Mouse (Mus musculus): ENCODE measurements around the gene Clec18a. TPM values are rescaled to one million over a fixed set of nuclear protein-coding genes. Genes with fewer than 3 reads are reported as not detected.
A peak's percentile ranks its signal among the peaks of the same experiment; 100 is the strongest.

Clec18a gene
- polyA plus RNA-seq, 1 experiment from 2014 or later, result 2.2 TPM

- no peak for ATAC-seq (ENCODE audit: low FRiP score, low read depth)
- H3K36me3 ChIP-seq, result peaks cover 67% of the 10 kb centered on the region
- H3K4me1 ChIP-seq, result peaks cover 12% of the 10 kb centered on the region
- no peaks in the 10 kb centered on the region for H3K27me3 ChIP-seq (replicated peaks)
- no peak overlapping the region for H3K4me2 ChIP-seq (replicated peaks)
- H3K9me3 ChIP-seq, result no peaks in the 10 kb centered on the region
- H3K9ac ChIP-seq, result no peak overlapping the region
- H3K27ac ChIP-seq, result no peak overlapping the region
- WGBS, result 96% methylated on average over 12 of the region's 12 CpGs
- H3K4me3 ChIP-seq, result no peak overlapping the region
Observed at GRCm38 (mm10) chr8:111053827-111054518, 38.3 kb downstream of the Clec18a start.

GRCm38 (mm10) chr8:111049106-111049505 lies 43.1 kb downstream of the Clec18a start:
- H3K27ac ChIP-seq, result no peak overlapping the region
- H3K36me3 ChIP-seq, result peaks cover 98% of the 10 kb centered on the region
- no peaks in the 10 kb centered on the region for H3K4me1 ChIP-seq
- no peak overlapping the region for H3K4me3 ChIP-seq
- no peak for ATAC-seq (ENCODE audit: low FRiP score, low read depth)
- 97% methylated on average over 7 of the region's 7 CpGs for WGBS
- no peaks in the 10 kb centered on the region for H3K9me3 ChIP-seq
- H3K9ac ChIP-seq, result no peak overlapping the region
- H3K27me3 ChIP-seq (replicated peaks), result no peaks in the 10 kb centered on the region
- no peak overlapping the region for H3K4me2 ChIP-seq (replicated peaks)

GRCm38 (mm10) chr8:111048694-111049093 lies 43.5 kb downstream of the Clec18a start:
- H3K4me2 ChIP-seq (replicated peaks), result no peak overlapping the region
- 95% methylated on average over 2 of the region's 2 CpGs for WGBS
- H3K27ac ChIP-seq, result no peak overlapping the region
- peaks cover 97% of the 10 kb centered on the region for H3K36me3 ChIP-seq
- no peaks in the 10 kb centered on the region for H3K27me3 ChIP-seq (replicated peaks)
- H3K4me1 ChIP-seq, result no peaks in the 10 kb centered on the region
- H3K9ac ChIP-seq, result no peak overlapping the region
- no peak overlapping the region for H3K4me3 ChIP-seq
- no peaks in the 10 kb centered on the region for H3K9me3 ChIP-seq
- ATAC-seq (ENCODE audit: low FRiP score, low read depth), result no peak

- Histone ChIP-seq H3K4me2 (replicated peaks) (no peak overlapping the region), H3K9me3 (no peaks in the 10 kb centered on the region), H3K27ac (no peak overlapping the region), H3K4me3 (no peak overlapping the region), H3K4me1 (no peaks in the 10 kb centered on the region), H3K27me3 (replicated peaks) (no peaks in the 10 kb centered on the region), H3K9ac (no peak overlapping the region), H3K36me3 (peaks cover 96% of the 10 kb centered on the region)
- WGBS, result 46% methylated on average over 2 of the region's 2 CpGs
- ATAC-seq (ENCODE audit: low FRiP score, low read depth), result no peak
Observed at GRCm38 (mm10) chr8:111044003-111044734, 48.1 kb downstream of the Clec18a start.

- Histone ChIP-seq H3K27me3 (replicated peaks) (no peaks in the 10 kb centered on the region), H3K36me3 (peaks cover 91% of the 10 kb centered on the region), H3K9me3 (no peaks in the 10 kb centered on the region), H3K27ac (no peak overlapping the region), H3K9ac (no peak overlapping the region), H3K4me3 (no peak overlapping the region), H3K4me2 (replicated peaks) (no peak overlapping the region), H3K4me1 (no peaks in the 10 kb centered on the region)
- no peak for ATAC-seq (ENCODE audit: low FRiP score, low read depth)
- 94% methylated on average over 19 of the region's 19 CpGs for WGBS
Observed at GRCm38 (mm10) chr8:111042546-111042945, 49.7 kb downstream of the Clec18a start.

GRCm38 (mm10) chr8:111036591-111036990 lies 55.6 kb downstream of the Clec18a start:
- Histone ChIP-seq H3K36me3 (peaks cover 47% of the 10 kb centered on the region), H3K27ac (no peak overlapping the region), H3K4me2 (replicated peaks) (no peak overlapping the region), H3K27me3 (replicated peaks) (0 out of 2 replicates have a peak, but pooled peaks cover 2% of the 10 kb centered on the region), H3K4me1 (peaks cover 17% of the 10 kb centered on the region), H3K9ac (no peak overlapping the region), H3K4me3 (no peak overlapping the region), H3K9me3 (no peaks in the 10 kb centered on the region)
- no peak for ATAC-seq (ENCODE audit: low FRiP score, low read depth)
- WGBS, result 94% methylated on average over 15 of the region's 15 CpGs

GRCm38 (mm10) chr8:111034276-111034675 lies 58.0 kb downstream of the Clec18a start:
- Histone ChIP-seq H3K4me1 (peaks cover 17% of the 10 kb centered on the region), H3K4me2 (replicated peaks) (peak overlapping the region; percentile 77), H3K36me3 (peaks cover 26% of the 10 kb centered on the region), H3K4me3 (peak overlapping the region; percentile 71), H3K9ac (peak overlapping the region; percentile 75), H3K27me3 (replicated peaks) (0 out of 2 replicates have a peak, but pooled peaks cover 5% of the 10 kb centered on the region), H3K27ac (peak overlapping the region; percentile 67; the same call in 1 of the 2 replicates), H3K9me3 (no peaks in the 10 kb centered on the region)
- WGBS, result 24% methylated on average over 12 of the region's 12 CpGs
- peak; percentile 10; the same call in 1 of the 2 replicates for ATAC-seq (ENCODE audit: low FRiP score, low read depth)

GRCm38 (mm10) chr8:111033482-111034215 lies 58.6 kb downstream of the Clec18a start:
- H3K36me3 ChIP-seq, result peaks cover 20% of the 10 kb centered on the region

GRCm38 (mm10) chr8:111032916-111033315 lies 59.3 kb downstream of the Clec18a start, which contains the start of gene Aars:
TSS of gene Aars (plus strand) at chr8:111033144.
- peaks cover 17% of the 10 kb centered on the region for H3K4me1 ChIP-seq
- peaks cover 14% of the 10 kb centered on the region for H3K36me3 ChIP-seq
- no peak for ATAC-seq (ENCODE audit: low FRiP score, low read depth)
- H3K9me3 ChIP-seq, result no peaks in the 10 kb centered on the region
- peak within 1 kb of the TSS; percentile 77 for H3K4me2 ChIP-seq (replicated peaks)
- peak within 1 kb of the TSS; percentile 71 for H3K4me3 ChIP-seq
- 96% methylated on average over 7 of the region's 7 CpGs for WGBS
- 0 out of 2 replicates have a peak, but pooled peaks cover 5% of the 10 kb centered on the region for H3K27me3 ChIP-seq (replicated peaks)
- H3K9ac ChIP-seq, result peak within 1 kb of the TSS; percentile 75
- peak within 1 kb of the TSS; percentile 67; the same call in 1 of the 2 replicates for H3K27ac ChIP-seq

More at GRCm38 (mm10) chr8:111033482-111034215, 58.6 kb downstream of the Clec18a start:
- Histone ChIP-seq H3K9ac (peak overlapping the region; percentile 75), H3K4me1 (peaks cover 17% of the 10 kb centered on the region), H3K4me2 (replicated peaks) (peak overlapping the region; percentile 77), H3K4me3 (peak overlapping the region; percentile 71), H3K27me3 (replicated peaks) (0 out of 2 replicates have a peak, but pooled peaks cover 5% of the 10 kb centered on the region), H3K27ac (peak overlapping the region; percentile 67; the same call in 1 of the 2 replicates), H3K9me3 (no peaks in the 10 kb centered on the region)
- WGBS, result 5% methylated on average over 37 of the region's 37 CpGs
- ATAC-seq (ENCODE audit: low FRiP score, low read depth), result peak; percentile 99

GRCm38 (mm10) chr8:111031572-111031971 lies 60.7 kb downstream of the Clec18a start, which contains the start of gene Ddx19b:
TSS of gene Ddx19b (minus strand) at chr8:111031751.
- ATAC-seq (ENCODE audit: low FRiP score, low read depth), result no peak
- 0 out of 2 replicates have a peak, but pooled peaks cover 5% of the 10 kb centered on the region for H3K27me3 ChIP-seq (replicated peaks)
- 96% methylated on average over 19 of the region's 19 CpGs for WGBS

GRCm38 (mm10) chr8:111030045-111030444 lies 62.2 kb downstream of the Clec18a start:
- Histone ChIP-seq H3K4me1 (peaks cover 11% of the 10 kb centered on the region), H3K36me3 (no peaks in the 10 kb centered on the region), H3K4me3 (no peak overlapping the region), H3K27ac (no peak overlapping the region), H3K9ac (no peak overlapping the region), H3K27me3 (replicated peaks) (0 out of 2 replicates have a peak, but pooled peaks cover 5% of the 10 kb centered on the region), H3K9me3 (no peaks in the 10 kb centered on the region), H3K4me2 (replicated peaks) (no peak overlapping the region)
- 90% methylated on average over 6 of the region's 6 CpGs for WGBS
- no peak for ATAC-seq (ENCODE audit: low FRiP score, low read depth)

More at GRCm38 (mm10) chr8:111031572-111031971, 60.7 kb downstream of the Clec18a start, which contains the start of gene Ddx19b:
- H3K4me2 ChIP-seq (replicated peaks), result no peak within 1 kb of the TSS
- no peak within 1 kb of the TSS for H3K4me3 ChIP-seq
- H3K36me3 ChIP-seq, result peaks cover 6% of the 10 kb centered on the region; the same call in 1 of the 2 replicates
- H3K4me1 ChIP-seq, result peaks cover 21% of the 10 kb centered on the region
- no peaks in the 10 kb centered on the region for H3K9me3 ChIP-seq
- H3K9ac ChIP-seq, result no peak within 1 kb of the TSS
- no peak within 1 kb of the TSS for H3K27ac ChIP-seq

Data from neural tube, embryonic 12.5 days (tissue).